Mouse (Mus musculus) effector memory CD4-positive, alpha-beta T cell, adult 5 months (primary cell): ENCODE results near the gene Zfp618. TPM values are rescaled to one million over a fixed set of nuclear protein-coding genes. Genes with fewer than 3 reads are reported as not detected.

Experiments
- polyA plus RNA-seq: library from polyadenylated mRNA; unstranded; fragments of 100-300 nt; shearing (Covaris generic); gene quantifications from one replicate; pipeline ENCODE4 v1.2.1, GENCODE M21; 2017

Zfp618 gene
- polyA plus RNA-seq, result not detected

DNA sequence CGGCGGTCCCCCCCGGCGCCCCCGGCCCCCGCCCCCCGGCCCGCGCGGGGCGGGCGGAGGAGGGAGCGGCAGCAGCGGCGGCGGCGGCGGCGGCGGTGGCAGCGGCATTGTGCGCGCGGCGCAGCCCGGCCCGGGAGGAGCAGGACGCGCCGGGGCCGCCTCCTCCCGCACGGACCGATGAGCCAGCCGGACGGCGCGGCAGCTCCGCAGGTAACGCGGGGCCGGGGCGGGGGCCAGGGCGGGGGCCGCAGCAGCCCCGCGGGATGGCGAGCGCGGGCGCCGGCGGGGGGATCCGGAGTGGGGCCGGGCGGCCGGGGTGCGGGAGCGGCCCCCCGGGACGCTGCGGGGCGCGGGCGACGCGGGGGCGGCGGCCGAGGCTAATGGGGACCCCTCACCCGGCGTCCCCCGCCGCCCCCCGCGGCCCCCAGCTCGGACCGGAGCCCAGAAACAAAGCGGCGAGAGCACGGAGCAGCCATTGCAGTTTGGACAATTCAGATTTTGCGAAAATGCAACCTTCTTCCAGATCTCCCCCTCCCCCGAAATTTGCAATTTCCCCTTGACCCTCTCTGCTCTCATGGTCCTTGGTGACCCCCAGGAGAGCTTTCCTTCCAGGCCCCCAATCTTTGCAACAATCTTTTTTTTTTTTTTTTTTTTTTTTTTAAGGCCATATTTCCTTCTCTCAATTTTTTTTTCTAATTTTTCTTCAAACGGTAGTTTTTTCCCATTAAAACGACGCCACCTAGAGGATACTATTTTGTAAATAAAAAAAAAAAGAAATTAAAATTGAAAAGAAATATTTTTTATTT, at the start of gene Zfp618:
Gene Zfp618 (plus strand): TSS at position 77 of the 806 bp plus-strand sequence.

DNA sequence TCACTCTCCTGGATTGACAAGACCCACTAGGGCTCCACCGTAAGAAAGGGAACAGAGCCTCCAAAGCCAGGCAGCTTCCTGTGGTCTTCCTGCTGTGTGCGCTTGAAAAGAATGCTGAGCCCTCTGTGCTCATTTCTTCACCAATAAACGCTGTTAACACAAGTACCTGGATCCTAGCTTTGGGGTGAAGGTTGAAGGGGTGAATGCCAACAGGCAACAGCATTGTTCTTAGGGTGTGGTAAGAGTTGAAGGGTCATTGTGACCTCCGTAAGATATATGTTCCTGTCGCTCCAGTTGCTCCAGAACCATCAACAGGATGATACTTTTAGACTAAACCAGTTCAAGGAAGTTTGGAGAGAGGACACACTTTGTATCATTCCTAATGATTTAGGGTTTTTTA, 189.3 kb downstream of the Zfp618 start, which contains the start of gene Ambp:
Gene Ambp (minus strand): TSS at position 101 of the 400 bp plus-strand sequence.

DNA sequence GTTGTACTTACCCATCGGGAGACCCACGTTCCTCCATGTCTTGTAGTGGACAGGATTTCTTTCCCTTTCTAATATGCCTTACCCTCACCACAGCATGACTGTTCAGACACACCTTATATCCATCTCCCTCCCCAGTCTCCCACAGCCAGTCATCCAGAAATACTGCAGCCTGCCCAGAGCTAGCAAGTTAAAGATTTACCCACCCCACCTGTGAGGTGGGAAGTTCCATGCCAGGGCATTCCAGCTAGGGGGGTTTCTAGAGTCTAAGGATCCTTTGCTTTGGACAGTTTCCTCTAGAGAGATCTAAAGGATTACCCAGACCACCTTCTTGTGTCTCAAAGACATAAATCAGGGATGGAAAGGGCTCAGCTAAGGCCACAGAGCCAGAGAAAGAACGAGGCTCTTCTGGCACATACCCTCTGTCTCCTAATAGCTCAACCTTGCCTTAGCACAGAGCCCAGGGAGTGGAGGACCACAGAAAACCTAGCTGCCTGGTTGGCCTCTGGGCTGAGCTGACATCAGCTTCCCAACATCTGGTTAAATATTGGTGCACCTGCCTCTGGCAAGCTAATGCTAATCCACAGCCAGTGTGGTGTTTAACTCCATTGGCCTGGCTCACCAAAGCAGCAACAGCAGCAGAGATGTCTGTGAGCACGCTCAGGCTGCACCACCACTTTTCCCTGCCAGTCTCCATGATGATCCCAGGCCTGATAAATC, 206.8 kb downstream of the Zfp618 start, which contains the start of gene Kif12:
Gene Kif12 (minus strand): TSS at position 163 of the 717 bp plus-strand sequence.

Other genes starting within 250 kb of the Zfp618 start
- not detected for gene Ambp, start 189.2 kb downstream of the Zfp618 start, polyA plus RNA-seq
- gene Kif12, start 206.6 kb downstream of the Zfp618 start, polyA plus RNA-seq, result not detected
- gene Col27a1, start 248.4 kb downstream of the Zfp618 start, polyA plus RNA-seq, result 0.49 TPM